Mouse (Mus musculus): Measurements from ENCODE around the gene Gm3776. TPM values are rescaled to one million over a fixed set of nuclear protein-coding genes. Genes with fewer than 3 reads are reported as not detected.
"Not testable (repeated sequence)": the region's sequence is repeated elsewhere in the genome, so short reads cannot be mapped to it uniquely, and the experiment has no call there.

Gm3776 gene
- not detected in 2 replicates for polyA plus RNA-seq (2016; fragmentation: Nextera tagmentation; extraction: Ambion mirVana)

DNA sequence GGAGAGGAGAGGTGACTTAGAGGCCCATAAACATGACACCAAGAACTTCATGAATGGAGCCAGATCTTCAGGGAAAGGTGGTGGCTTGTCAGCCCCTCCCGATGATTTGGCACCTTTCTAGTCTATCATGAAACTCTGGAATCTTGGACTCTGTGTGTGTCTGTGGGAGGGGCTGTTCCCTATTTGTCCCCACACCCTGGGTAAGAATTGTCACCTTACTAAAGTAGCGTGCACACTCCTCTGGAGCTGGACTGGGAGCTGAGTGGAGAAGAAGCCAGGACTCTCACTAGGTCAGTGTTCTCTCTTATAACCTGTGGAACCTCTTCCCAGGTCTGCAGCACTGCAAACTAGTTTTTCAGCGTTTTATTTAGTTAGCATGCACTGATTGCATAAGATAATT, at the start of gene Gm3776:
Gene Gm3776, plus strand, starts transcription at position 216 of the 400 bp plus-strand sequence.
- H3K27me3 ChIP-seq (ENCODE audit: low read depth, poor library complexity, severe bottlenecking); H3K36me3 ChIP-seq; H3K4me3 ChIP-seq; H3K9me3 ChIP-seq (replicated peaks); DNase-seq (ENCODE audit: low spot score); H3K27ac ChIP-seq (replicated peaks); H3K4me1 ChIP-seq: not testable (repeated sequence)
- WGBS: 83% methylated on average over 2 of the region's 3 CpGs

DNA sequence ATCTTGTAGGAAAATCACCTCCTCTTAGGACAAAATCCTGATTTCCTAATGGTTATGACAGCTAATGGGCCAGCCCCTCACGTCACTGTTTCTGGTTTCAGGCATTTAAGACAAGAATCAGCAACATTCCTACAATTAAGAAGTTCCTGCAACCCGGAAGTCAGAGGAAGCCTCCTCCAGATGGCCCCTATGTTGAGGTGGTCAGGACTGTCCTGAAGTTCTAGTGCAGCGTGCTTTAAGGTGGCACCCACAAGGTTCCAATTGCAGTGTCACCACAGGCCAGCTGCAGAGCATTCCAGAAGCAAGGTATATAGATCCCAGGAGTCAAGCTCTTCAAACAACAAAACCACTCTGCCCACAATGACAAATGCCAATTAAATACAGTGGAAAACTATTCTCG, 48.0 kb upstream of the Gm3776 start:
- no peak overlapping the region for H3K27ac ChIP-seq (replicated peaks)
- no peak for DNase-seq (ENCODE audit: low spot score)
- H3K4me1 ChIP-seq: no peaks in the 10 kb centered on the region
- no peak overlapping the region for H3K4me3 ChIP-seq
- H3K27me3 ChIP-seq (ENCODE audit: low read depth, poor library complexity, severe bottlenecking): no peaks in the 10 kb centered on the region
- 78% methylated on average over 4 of the region's 4 CpGs for whole genome bisulfite sequencing
- H3K9me3 ChIP-seq (replicated peaks): no peaks in the 10 kb centered on the region
- peaks cover 14% of the 10 kb centered on the region for H3K36me3 ChIP-seq

DNA sequence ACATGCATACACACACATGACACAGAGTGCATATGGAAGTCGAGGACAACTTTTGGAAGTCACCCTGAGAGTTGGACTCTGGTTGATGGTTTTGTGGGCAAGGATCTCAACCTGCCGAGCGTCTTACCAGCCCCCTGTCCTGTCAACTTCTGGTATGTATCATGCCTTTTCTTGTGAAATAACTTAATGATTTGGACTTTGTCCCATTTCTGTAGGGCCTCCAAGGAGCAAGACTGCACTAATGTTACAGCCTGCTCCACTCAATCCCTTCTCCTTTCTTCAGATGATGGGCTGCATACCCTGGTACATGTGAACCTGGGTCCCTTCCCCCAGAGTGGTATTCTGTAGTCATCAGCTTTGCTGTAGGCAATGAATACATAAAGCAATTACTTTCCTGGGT, 46.9 kb upstream of the Gm3776 start:
- no peaks in the 10 kb centered on the region for H3K4me1 ChIP-seq
- H3K9me3 ChIP-seq (replicated peaks): no peaks in the 10 kb centered on the region
- no peak overlapping the region for H3K4me3 ChIP-seq
- H3K36me3 ChIP-seq: peaks cover 14% of the 10 kb centered on the region
- H3K27me3 ChIP-seq (ENCODE audit: low read depth, poor library complexity, severe bottlenecking): no peaks in the 10 kb centered on the region
- no peak overlapping the region for H3K27ac ChIP-seq (replicated peaks)
- DNase-seq (ENCODE audit: low spot score): no peak
- WGBS: 90% methylated on average over 3 of the region's 3 CpGs

DNA sequence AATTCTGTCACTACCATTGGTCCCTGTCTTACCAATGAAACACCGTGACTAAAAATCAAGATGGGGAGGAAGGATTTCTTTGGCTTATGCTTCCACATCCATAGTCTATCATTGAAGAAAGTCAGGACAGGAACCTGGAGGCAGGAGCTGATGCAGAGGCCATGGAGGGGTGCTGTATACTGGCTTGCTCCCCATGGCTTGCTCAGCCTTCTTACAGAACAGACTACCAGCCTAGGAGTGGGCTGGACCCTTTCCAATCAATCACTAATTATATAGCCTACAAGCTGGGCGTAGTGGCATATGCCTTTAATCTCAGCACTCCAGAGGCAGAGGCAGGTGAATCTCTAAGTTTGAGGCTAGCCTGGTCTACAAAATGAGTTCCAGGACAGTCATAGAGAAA, 46.1 kb upstream of the Gm3776 start:
- Histone ChIP-seq H3K36me3 (peaks cover 11% of the 10 kb centered on the region), H3K27ac (replicated peaks) (no peak overlapping the region), H3K9me3 (replicated peaks) (no peaks in the 10 kb centered on the region), H3K4me1 (no peaks in the 10 kb centered on the region), H3K4me3 (no peak overlapping the region), H3K27me3 (ENCODE audit: low read depth, poor library complexity, severe bottlenecking) (no peaks in the 10 kb centered on the region)
- DNase-seq (ENCODE audit: low spot score): no peak
- 93% methylated on average over 2 of the region's 2 CpGs for WGBS

DNA sequence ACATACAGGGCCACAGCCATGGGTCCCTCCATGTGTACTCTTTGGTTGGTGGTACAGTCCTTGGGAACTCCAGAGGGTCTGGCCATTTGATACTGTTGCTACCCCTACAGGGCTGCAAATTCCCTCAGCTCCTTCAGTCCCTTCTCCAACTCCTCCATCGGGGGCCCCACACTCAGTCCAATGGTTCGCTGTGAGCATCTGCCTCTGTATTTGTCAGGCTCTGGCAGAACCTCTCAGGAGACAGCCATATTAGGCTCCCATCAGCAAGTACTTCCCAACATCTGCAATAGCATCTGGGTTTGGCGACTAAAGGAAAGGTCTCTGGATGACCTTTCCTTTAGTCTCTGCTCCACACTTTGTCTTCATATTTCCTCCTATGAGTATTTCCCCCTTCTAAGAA, 45.4 kb upstream of the Gm3776 start:
- Histone ChIP-seq H3K4me3 (no peak overlapping the region), H3K4me1 (no peaks in the 10 kb centered on the region), H3K9me3 (replicated peaks) (no peaks in the 10 kb centered on the region), H3K27me3 (ENCODE audit: low read depth, poor library complexity, severe bottlenecking) (no peaks in the 10 kb centered on the region), H3K27ac (replicated peaks) (no peak overlapping the region), H3K36me3 (peaks cover 11% of the 10 kb centered on the region)
- DNase-seq (ENCODE audit: low spot score): no peak
- WGBS: 93% methylated on average over 3 of the region's 3 CpGs

DNA sequence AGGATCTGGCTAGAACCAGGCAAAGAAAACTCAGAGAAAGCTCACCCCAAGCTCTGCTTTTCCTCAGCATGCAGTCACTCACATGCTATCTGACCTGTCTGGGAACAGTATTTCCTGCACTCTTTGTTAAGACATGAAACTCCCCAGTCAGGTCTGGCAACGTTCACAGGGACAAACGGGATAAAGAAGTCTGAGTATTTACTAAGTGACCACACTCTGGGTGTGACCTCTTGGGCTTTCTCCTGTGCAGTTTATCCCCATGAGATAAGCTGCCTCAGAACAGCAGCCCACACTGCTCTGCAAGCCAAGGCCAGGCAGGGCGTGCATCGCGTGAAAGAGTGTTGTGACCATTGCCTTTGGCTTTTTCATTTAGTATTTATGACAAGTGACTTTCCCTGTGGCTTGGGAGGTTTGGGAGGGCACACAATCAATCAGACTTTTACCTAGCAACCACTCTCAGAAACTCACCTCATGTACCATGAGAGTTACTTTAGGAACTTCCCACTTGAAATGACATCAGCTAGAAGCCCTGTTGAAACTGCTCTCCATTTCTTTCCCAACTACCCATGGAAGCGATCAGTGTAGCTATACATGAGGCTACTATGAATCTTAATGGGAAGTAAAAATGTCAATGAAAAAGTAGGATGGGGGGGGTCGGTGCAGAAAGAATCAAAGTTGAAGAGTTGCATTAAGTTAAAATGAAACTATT, 44.4 kb upstream of the Gm3776 start:
- no peaks in the 10 kb centered on the region for H3K4me1 ChIP-seq
- no peak overlapping the region for H3K4me3 ChIP-seq
- H3K27me3 ChIP-seq (ENCODE audit: low read depth, poor library complexity, severe bottlenecking): no peaks in the 10 kb centered on the region
- peaks cover 11% of the 10 kb centered on the region for H3K36me3 ChIP-seq
- no peak overlapping the region for H3K27ac ChIP-seq (replicated peaks)
- whole genome bisulfite sequencing: 87% methylated on average over 7 of the region's 7 CpGs
- no peak for DNase-seq (ENCODE audit: low spot score)
- no peaks in the 10 kb centered on the region for H3K9me3 ChIP-seq (replicated peaks)

DNA sequence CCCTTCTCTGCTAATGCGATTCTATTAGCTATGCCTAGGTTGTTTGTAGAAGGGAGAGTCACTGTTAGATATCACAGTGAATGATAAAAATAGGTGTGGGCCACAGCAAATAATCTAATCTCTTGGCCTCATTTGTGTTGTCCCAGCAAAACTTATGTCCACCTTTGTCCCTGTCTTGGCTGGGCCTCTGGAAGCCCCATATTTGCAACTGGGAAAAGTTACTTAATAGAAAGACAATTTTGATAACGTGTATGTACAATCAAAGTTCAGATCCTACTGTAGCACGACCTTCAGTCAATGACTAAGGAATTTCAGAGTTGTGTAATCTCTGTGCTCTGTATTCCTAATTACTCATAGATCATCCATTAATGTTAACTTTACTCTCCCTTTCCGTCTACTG, 39.9 kb upstream of the Gm3776 start:
- no peak for DNase-seq (ENCODE audit: low spot score)
- no peaks in the 10 kb centered on the region for H3K36me3 ChIP-seq
- WGBS: 86% methylated on average over 4 of the region's 4 CpGs
- no peaks in the 10 kb centered on the region for H3K9me3 ChIP-seq (replicated peaks)
- no peaks in the 10 kb centered on the region for H3K4me1 ChIP-seq
- no peak overlapping the region for H3K27ac ChIP-seq (replicated peaks)
- H3K4me3 ChIP-seq: no peak overlapping the region
- H3K27me3 ChIP-seq (ENCODE audit: low read depth, poor library complexity, severe bottlenecking): no peaks in the 10 kb centered on the region

DNA sequence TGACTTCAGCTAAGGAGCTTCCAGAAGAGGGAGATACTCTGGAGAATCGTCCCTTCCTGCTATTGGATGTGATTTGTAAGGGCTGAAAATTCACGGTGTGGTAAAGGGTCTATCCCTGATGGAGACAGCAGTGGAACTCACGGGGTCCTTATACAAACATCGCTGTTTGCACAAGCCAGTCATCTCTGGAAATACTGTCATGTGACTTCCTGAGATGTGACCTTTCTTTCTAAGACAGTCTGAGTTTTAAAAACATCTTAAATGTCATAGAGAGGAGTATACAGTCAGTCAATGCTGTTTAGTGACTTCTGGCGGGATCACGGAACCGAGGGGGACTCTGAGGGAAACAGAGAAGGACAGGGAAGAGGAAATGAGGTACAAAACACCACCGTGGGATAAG, 34.3 kb upstream of the Gm3776 start:
- WGBS: 76% methylated on average over 8 of the region's 8 CpGs
- Histone ChIP-seq H3K4me1 (no peaks in the 10 kb centered on the region), H3K27ac (replicated peaks) (no peak overlapping the region), H3K4me3 (no peak overlapping the region), H3K9me3 (replicated peaks) (no peaks in the 10 kb centered on the region), H3K27me3 (ENCODE audit: low read depth, poor library complexity, severe bottlenecking) (no peaks in the 10 kb centered on the region), H3K36me3 (no peaks in the 10 kb centered on the region)
- DNase-seq (ENCODE audit: low spot score): no peak

DNA sequence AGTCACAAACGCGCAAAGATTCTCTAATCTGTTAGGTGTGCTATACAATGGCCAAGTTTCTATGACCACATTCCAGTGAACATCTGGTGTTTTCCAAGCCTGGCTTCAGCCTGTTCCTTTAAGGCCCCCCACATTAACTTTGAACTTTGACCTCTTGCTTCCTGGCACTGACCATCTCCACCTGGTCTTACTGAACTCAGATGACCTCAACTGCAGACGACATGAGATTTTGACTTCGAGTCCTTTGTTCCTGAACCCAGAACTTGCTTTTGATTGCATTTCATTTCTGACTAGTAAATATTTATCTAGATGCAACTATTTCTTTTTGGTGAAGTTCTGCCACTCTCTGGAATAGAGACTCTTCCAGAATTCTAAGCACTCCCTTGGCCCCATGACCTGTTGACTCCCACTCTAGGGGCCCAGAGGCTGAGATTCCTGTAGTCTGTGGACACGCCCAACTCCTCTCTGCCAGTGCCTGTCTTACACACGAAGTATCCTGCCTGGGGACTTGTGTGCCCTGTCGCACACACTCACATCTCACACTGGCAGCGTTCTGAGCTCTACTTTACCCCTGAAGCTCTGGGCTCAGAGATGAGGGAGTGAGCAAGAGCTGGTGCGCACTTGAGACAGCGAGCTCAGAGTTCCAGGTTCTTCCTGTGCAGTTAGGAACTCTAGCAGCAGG, 33.6 kb upstream of the Gm3776 start:
- no peak for DNase-seq (ENCODE audit: low spot score)
- no peaks in the 10 kb centered on the region for H3K36me3 ChIP-seq
- no peaks in the 10 kb centered on the region for H3K9me3 ChIP-seq (replicated peaks)
- no peaks in the 10 kb centered on the region for H3K4me1 ChIP-seq
- no peak overlapping the region for H3K4me3 ChIP-seq
- H3K27ac ChIP-seq (replicated peaks): no peak overlapping the region
- H3K27me3 ChIP-seq (ENCODE audit: low read depth, poor library complexity, severe bottlenecking): no peaks in the 10 kb centered on the region
- 73% methylated on average over 10 of the region's 10 CpGs for WGBS

DNA sequence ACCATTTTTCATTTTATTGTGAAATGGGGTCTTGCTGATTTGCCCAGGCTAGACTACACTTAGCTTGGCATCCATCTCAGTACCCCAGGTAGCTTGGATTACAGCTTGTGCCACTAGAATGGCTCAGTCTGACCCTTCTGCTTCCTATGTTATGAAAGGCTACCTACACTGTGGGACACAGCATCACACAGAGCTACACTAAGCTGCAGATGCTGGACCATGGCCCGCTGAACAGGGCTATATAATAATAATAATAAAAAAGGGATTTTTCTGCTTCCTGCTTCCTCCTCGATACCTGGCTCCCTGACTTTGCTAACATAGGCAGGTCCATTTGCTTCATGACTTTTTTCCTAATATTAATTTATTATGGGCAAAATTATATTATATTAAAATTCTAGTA, 32.5 kb upstream of the Gm3776 start:
- no peaks in the 10 kb centered on the region for H3K27me3 ChIP-seq (ENCODE audit: low read depth, poor library complexity, severe bottlenecking)
- H3K9me3 ChIP-seq (replicated peaks): no peaks in the 10 kb centered on the region
- H3K36me3 ChIP-seq: no peaks in the 10 kb centered on the region
- no peak overlapping the region for H3K4me3 ChIP-seq
- WGBS: 95% methylated on average over 2 of the region's 2 CpGs
- H3K4me1 ChIP-seq: no peaks in the 10 kb centered on the region
- DNase-seq (ENCODE audit: low spot score): no peak
- H3K27ac ChIP-seq (replicated peaks): no peak overlapping the region

DNA sequence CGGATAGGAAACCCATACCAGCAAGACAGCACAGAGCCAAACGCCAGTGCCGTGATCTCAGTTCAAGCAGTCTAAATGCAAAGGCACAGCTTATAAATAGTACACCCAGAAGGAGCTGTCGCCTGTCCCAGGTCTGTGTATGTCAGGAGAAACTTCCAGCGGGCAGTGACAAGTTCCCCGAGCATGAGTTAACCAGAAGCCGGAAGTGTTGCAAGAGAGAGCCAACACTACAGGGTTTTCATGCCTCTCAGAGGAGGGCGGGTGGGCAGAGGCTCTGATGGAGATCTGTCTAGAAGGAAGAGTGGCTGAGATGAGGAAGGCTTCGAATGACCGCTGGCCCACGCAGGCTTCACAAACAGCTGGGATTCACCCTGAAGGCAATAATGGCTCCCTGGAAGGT, 31.6 kb upstream of the Gm3776 start:
- Histone ChIP-seq H3K27me3 (ENCODE audit: low read depth, poor library complexity, severe bottlenecking) (no peaks in the 10 kb centered on the region), H3K27ac (replicated peaks) (no peak overlapping the region), H3K4me1 (no peaks in the 10 kb centered on the region), H3K4me3 (no peak overlapping the region), H3K9me3 (replicated peaks) (no peaks in the 10 kb centered on the region), H3K36me3 (no peaks in the 10 kb centered on the region)
- 82% methylated on average over 11 of the region's 11 CpGs for WGBS
- no peak for DNase-seq (ENCODE audit: low spot score)

DNA sequence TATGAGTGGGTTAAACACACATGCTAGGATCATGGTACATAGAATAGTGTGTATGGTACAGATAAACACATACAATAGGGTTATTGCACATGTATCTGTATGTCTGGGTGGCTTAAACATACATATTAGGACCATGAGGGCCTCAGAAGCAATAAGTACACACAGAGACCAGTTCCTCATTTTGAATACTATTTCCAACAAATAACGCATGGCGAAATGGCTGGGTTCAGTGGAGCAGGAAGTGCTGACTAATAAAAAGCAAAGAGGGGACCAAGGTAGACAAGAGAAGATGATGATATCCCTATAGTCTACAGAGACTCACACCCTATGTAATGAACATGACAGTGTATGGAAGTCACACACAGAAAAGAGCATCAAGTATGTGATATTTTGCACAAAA, 28.8 kb upstream of the Gm3776 start:
- Histone ChIP-seq H3K27me3 (ENCODE audit: low read depth, poor library complexity, severe bottlenecking) (no peaks in the 10 kb centered on the region), H3K9me3 (replicated peaks) (no peaks in the 10 kb centered on the region), H3K4me3 (no peak overlapping the region), H3K36me3 (no peaks in the 10 kb centered on the region), H3K27ac (replicated peaks) (no peak overlapping the region), H3K4me1 (no peaks in the 10 kb centered on the region)
- WGBS: 93% methylated on average over 2 of the region's 2 CpGs
- DNase-seq (ENCODE audit: low spot score): no peak

DNA sequence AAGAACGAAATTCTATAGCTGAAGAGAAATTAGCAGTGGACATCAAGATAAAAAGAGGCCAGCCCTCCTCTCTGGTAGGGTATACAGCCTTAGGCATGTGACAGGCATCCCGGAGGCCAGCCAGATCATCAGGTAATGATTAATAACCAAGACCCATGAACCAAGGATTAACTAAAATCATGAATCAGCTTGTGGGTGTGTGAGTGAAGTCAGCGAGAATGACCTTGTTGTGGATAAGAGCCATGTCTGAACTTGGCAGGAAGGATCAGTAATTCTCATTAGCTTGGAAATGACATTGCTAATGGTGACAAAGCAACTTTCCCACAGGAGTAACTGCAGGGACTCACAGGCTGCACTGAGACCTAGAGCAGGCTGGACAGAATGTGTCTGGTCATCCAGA, 27.3 kb upstream of the Gm3776 start:
- not testable (repeated sequence) for H3K36me3 ChIP-seq; H3K4me3 ChIP-seq; H3K27ac ChIP-seq (replicated peaks); H3K9me3 ChIP-seq (replicated peaks); DNase-seq (ENCODE audit: low spot score); H3K27me3 ChIP-seq (ENCODE audit: low read depth, poor library complexity, severe bottlenecking); H3K4me1 ChIP-seq
- 79% methylated on average over 3 of the region's 3 CpGs for WGBS

All from midbrain, embryonic 10.5 days (tissue).